Mouse (Mus musculus) Patski (cell line): ENCODE measurements at regions not wholly inside any gene's neighbourhood (a gene's known extent, or its start where the extent isn't known, plus 50 kb on each side); places are given as distances from the start of the nearest gene placed in this dataset.
"Not testable (repeated sequence)": the region's sequence is repeated elsewhere in the genome, so short reads cannot be mapped to it uniquely, and the experiment has no call there.

Experiments used
- ATAC-seq: fragments of 100-300 bp; one replicate; pipeline ENCODE4 v1.8.0; 2021
- CTCF ChIA-PET: fragments of 350-600 bp; sonication (Branson Sonifier 250); formaldehyde crosslinking; loops from one replicate; lab custom pipeline; 2022; ENCODE audit warnings: inconsistent platforms; lab: Charles Lee
- POLR2A ChIA-PET: fragments of 350-600 bp; sonication (Branson Sonifier 250); formaldehyde crosslinking; loops from one replicate; lab custom pipeline; 2022; ENCODE audit warnings: antibody characterized with exemption, inconsistent platforms; lab: Charles Lee
- DNase-seq: peaks from one replicate; pipeline ENCODE4 v3.0.0-alpha.2; 2011; ENCODE audit warnings: low read depth, low spot score
- H3K27me3 ChIP-seq: fragments of 371-371 bp; one replicate; pipeline ENCODE4 v1.5.1; 2021
- CTCF ChIP-seq: fragments of 100-300 bp; IDR thresholded peaks from one replicate; pipeline ENCODE4 v1.5.1; 2021
- in situ Hi-C: fragments of 300-500 bp; cut with MboI; formaldehyde crosslinking; loops from 3 replicates; pipeline ENCODE4 v1.11.1; 2018; ENCODE audit warnings: low pct_unique_long_range_greater_than_20kb, mixed read lengths

GRCm38 (mm10) chr10:14875216-14875615 lies 157.2 kb upstream of the Gje1 start:
- no peak for DNase-seq
- H3K27me3 ChIP-seq: peaks cover 5% of the 10 kb centered on the region
- no peak for ATAC-seq
- ChIA-PET POLR2A (no interaction called here), CTCF (no interaction called here)
- TF ChIP-seq CTCF: no peak
- in situ Hi-C loops: no loop called here

DNA sequence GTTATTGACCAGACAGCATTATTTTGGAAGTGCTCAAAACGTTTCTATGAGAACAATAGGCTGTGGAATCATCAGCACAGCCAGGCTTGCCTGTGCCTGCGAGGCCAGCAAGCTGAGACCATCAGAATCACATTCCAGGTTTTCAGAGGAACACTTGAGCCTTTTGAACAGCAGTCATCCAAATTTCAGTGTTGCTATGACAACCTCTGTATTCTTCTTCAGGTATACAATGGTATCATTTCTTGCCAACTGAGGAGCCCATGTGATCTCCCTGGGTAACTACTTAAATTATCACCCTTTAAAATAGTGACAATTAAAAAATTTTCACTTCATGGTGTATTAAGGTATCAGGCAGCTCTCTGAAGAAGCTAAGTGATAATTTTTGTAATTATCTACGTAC lies 143.2 kb upstream of the Gje1 start:
- in situ Hi-C loops: no loop called here
- TF ChIP-seq CTCF: no peak
- DNase-seq (no peak), ATAC-seq (no peak)
- H3K27me3 ChIP-seq: peaks cover 3% of the 10 kb centered on the region
- ChIA-PET CTCF (no interaction called here), POLR2A (interaction anchor here (0.5 kb wide), 1 partner anchor 1759 kb away, joined by 5 read pairs; no protein-coding TSS in a partner anchor)

DNA sequence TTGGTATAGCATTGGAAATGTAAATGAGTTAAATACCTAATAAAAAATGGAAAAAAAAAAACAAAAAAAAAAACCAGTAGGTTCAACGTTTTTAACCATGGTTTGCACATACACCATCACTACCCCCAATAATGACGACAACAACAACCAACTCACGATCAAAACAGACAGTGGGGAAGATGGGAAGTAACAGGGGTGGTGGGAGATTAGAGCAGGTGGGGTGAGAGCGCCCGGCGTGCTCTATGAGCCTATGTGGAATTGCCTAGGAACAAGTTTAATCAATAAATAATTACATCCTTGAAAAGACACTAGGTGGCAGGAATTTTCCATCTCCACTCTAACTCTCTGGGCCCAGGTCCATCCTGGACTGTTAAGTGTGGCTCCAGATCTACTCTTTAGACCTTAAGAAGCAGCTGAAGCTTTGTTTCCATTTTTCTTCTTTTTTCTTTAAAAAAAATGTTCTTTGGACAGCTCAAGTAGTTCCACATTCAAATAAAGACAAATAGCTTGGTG lies 142.2 kb upstream of the Gje1 start:
- in situ Hi-C loops: no loop called here
- no peak for ATAC-seq
- peaks cover 3% of the 10 kb centered on the region for H3K27me3 ChIP-seq
- ChIA-PET CTCF (interaction anchor here (0.8 kb wide), 1 partner anchor 11 kb away, joined by 5 read pairs; no protein-coding TSS in a partner anchor), POLR2A (no interaction called here)
- peak; percentile 38 for TF ChIP-seq CTCF
- DNase-seq: no peak

DNA sequence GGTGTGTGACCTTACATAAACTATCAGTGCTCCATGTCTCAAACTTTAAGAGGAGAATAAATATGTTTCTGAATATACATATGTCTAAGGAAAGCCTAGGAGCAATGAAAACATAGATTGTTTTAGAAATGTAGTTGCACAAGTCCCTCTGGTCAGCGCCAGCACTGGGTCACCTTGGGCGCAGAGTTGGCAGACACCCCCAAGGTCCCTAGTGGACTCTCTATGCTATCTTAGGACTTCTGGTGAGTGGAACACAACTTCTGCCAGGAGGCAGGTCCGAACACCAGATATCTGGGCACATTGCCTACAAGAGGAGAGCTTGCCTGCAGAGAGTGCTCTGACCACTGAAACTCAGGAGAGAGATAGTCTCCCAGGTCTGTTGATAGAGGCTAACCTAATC lies 128.6 kb upstream of the Gje1 start:
- ATAC-seq, CTCF ChIA-PET, DNase-seq, in situ Hi-C loops, POLR2A ChIA-PET, H3K27me3 ChIP-seq: not testable (repeated sequence)

- ChIA-PET CTCF (no interaction called here), POLR2A (no interaction called here)
- no peaks in the 10 kb centered on the region for H3K27me3 ChIP-seq
- in situ Hi-C loops: no loop called here
- ATAC-seq (no peak), DNase-seq (no peak)
- TF ChIP-seq CTCF: no peak
Observed at GRCm38 (mm10) chr10:14845058-14845457, 127.0 kb upstream of the Gje1 start.
